Mouse (Mus musculus) erythroblast, adult 5-6 weeks (primary cell): ENCODE measurements around the gene Wdr78. TPM values are rescaled to one million over a fixed set of nuclear protein-coding genes. Genes with fewer than 3 reads are reported as not detected.

Source experiments
- ATAC-seq: replicated peaks from 2 replicates; pipeline ENCODE4 v1.8.0; 2016; ENCODE audit warnings: moderate number of reproducible peaks, mild to moderate bottlenecking, moderate TSS enrichment, inconsistent platforms; ENCODE audit not compliant: poor library complexity, low FRiP score, severe bottlenecking
- total RNA-seq, 2 experiments: library from RNA; stranded (forward) in 1 of 2; stranded (reverse) in 1 of 2; fragments of 150-400 nt in 1 of 2; fragments of 200-764, 138-1000 nt in 1 of 2; gene quantifications; 2 replicates each; pipeline versions ENCODE4 v1.2.3 to v1.2.4; 2015 to 2017; ENCODE audit warnings: low replicate concordance in 2 of 2

The Wdr78 gene
- total RNA-seq, 2 experiments from 2014 or later: 1.4 to 2.9 TPM

GRCm38 (mm10) chr4:102989391-102989790 lies 125.0 kb downstream of the Wdr78 start:
- ATAC-seq: no peak

GRCm38 (mm10) chr4:102988526-102988925 lies 125.8 kb downstream of the Wdr78 start:
- ATAC-seq: no peak

Other genes starting within 250 kb of the Wdr78 start
- not detected in 2 replicates for gene Tctex1d1, start 135.9 kb downstream of the Wdr78 start, total RNA-seq (2015; ENCODE audit: low replicate concordance)
- gene Tctex1d1, start 135.9 kb downstream of the Wdr78 start, total RNA-seq (2017; ENCODE audit: low replicate concordance): 1.1 TPM in 1 of 2 replicates, not detected in the other
- gene Insl5, start 87.7 kb downstream of the Wdr78 start, total RNA-seq (2015; ENCODE audit: low replicate concordance): not detected in 2 replicates
- not detected in 2 replicates for gene Insl5, start 87.7 kb downstream of the Wdr78 start, total RNA-seq (2017; ENCODE audit: low replicate concordance)
- 198 and 199 TPM in 2 replicates for gene Mier1, start 165 bp downstream of the Wdr78 start, total RNA-seq (2015; ENCODE audit: low replicate concordance)
- 293 and 399 TPM in 2 replicates for gene Mier1, start 165 bp downstream of the Wdr78 start, total RNA-seq (2017; ENCODE audit: low replicate concordance)
- 7.5 and 12.1 TPM in 2 replicates for gene Slc35d1, start 100.6 kb upstream of the Wdr78 start, total RNA-seq (2015; ENCODE audit: low replicate concordance)
- 5.0 and 6.0 TPM in 2 replicates for gene Slc35d1, start 100.6 kb upstream of the Wdr78 start, total RNA-seq (2017; ENCODE audit: low replicate concordance)
- not detected in 2 replicates for gene 4921539E11Rik, start 176.3 kb upstream of the Wdr78 start, total RNA-seq (2015; ENCODE audit: low replicate concordance)
- not detected in 2 replicates for gene 4921539E11Rik, start 176.3 kb upstream of the Wdr78 start, total RNA-seq (2017; ENCODE audit: low replicate concordance)
- gene Oma1, start 199.3 kb upstream of the Wdr78 start, total RNA-seq (2015; ENCODE audit: low replicate concordance): 0.96 and 7.9 TPM in 2 replicates
- 10.0 and 18.7 TPM in 2 replicates for gene Oma1, start 199.3 kb upstream of the Wdr78 start, total RNA-seq (2017; ENCODE audit: low replicate concordance)